Mouse (Mus musculus) heart, adult 2 months (tissue): ENCODE measurements around the gene Fam241b.

Source experiments
- CTCF ChIP-seq: fragments of 200-600 bp; IDR thresholded peaks from 2 replicates; pipeline ENCODE4 v1.8.1; 2022; ENCODE audit warnings: antibody characterized with exemption, mild to moderate bottlenecking, moderate library complexity
- POLR2A ChIP-seq: fragments of 200-500 bp; IDR thresholded peaks from 2 replicates; pipeline ENCODE4 v1.6.1; 2011; ENCODE audit warnings: mild to moderate bottlenecking, low read depth, low read length, control low read depth; ENCODE audit not compliant: insufficient read depth

GRCm38 (mm10) chr10:62172841-62173553, 29.3 kb upstream of the Fam241b start:
- TF ChIP-seq POLR2A (no peak), CTCF (no peak)
